Mouse (Mus musculus): ENCODE results near the gene Cldn5. TPM values are rescaled to one million over a fixed set of nuclear protein-coding genes. Genes with fewer than 3 reads are reported as not detected.
A peak's percentile ranks its signal among the peaks of the same experiment; 100 is the strongest.

The Cldn5 gene
- polyA plus RNA-seq, 1 experiment from 2014 or later, result 21.4 TPM

DNA sequence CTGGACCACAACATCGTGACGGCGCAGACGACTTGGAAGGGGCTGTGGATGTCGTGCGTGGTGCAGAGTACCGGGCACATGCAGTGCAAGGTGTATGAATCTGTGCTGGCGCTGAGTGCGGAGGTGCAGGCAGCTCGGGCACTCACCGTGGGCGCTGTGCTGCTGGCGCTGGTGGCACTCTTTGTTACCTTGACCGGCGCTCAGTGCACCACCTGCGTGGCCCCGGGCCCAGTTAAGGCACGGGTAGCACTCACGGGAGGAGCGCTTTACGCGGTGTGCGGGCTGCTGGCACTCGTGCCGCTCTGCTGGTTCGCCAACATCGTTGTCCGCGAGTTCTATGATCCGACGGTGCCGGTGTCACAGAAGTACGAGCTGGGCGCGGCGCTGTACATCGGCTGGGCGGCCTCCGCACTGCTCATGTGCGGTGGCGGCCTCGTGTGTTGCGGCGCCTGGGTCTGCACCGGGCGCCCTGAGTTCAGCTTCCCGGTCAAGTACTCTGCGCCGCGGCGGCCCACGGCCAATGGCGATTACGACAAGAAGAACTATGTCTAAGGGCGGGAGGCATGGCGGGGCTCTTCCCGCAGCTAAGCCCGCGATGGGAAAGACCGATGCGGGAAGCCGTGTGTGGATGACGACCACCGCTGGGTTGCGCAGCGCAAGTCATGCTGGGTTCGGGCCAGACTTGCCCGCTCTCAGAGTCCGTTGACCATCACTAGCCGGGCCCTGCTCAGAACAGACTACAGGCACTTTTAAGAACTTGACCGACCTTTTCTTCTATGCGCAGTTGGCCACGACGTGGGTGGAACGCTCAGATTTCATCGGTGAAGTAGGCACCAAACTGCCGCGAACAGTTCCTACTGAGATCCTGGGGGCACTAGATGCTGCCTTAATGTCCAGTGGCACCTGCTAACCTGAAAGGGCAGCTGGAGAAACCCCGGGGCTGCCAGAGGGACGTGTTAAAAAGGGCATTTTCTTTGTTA, 744 bp downstream of the Cldn5 start:
- Histone ChIP-seq H3K27me3 (ENCODE audit: control insufficient read depth, insufficient read depth, low read length) (peaks cover 36% of the 10 kb centered on the region), H3K4me1 (ENCODE audit: control insufficient read depth, insufficient read depth, low read length) (no peaks in the 10 kb centered on the region), H3K9ac (replicated peaks; ENCODE audit: low read length) (peak overlapping the region; percentile 34), H3K4me3 (ENCODE audit: low read depth, low read length) (peak overlapping the region; percentile 36), H3K9me3 (replicated peaks; ENCODE audit: control insufficient read depth, low read length) (no peaks in the 10 kb centered on the region), H3K4me2 (ENCODE audit: low read depth, low read length) (peak overlapping the region; percentile 61), H3K36me3 (replicated peaks; ENCODE audit: control insufficient read depth, insufficient read depth, low read depth, low read length) (no peaks in the 10 kb centered on the region), H3K27ac (replicated peaks; ENCODE audit: low read depth, low read length) (no peak overlapping the region)
- DNase-seq (ENCODE audit: low spot score) (peak; percentile 27), ATAC-seq (replicated peaks; ENCODE audit: insufficient number of reproducible peaks, low FRiP score, low TSS enrichment, low read depth) (no peak)
- 3% methylated on average over 79 of the region's 80 CpGs for WGBS

DNA sequence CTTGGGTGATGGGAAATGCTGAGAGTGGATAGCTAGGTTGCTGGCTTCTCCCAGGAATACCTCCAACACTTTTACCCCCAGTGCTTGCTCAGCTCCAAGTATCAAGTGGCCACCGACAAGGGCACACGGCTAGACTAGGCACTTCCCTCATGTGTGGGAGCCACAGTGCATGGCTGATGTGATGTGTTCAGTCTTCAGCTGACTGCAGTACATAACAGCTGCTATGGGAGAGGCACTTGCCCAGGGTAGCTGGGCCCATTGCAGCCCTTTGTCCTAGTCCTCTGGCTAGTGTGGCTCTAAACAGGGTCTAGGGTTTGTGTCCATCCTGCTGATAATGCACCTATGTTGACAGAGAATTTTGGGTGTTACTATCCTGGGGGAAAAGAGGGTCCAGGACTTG, 1.8 kb downstream of the Cldn5 start:
- H3K36me3 ChIP-seq (replicated peaks; ENCODE audit: control insufficient read depth, insufficient read depth, low read depth, low read length), result no peaks in the 10 kb centered on the region
- H3K9ac ChIP-seq (replicated peaks; ENCODE audit: low read length), result no peak overlapping the region
- ATAC-seq (replicated peaks; ENCODE audit: insufficient number of reproducible peaks, low FRiP score, low TSS enrichment, low read depth) (no peak), DNase-seq (ENCODE audit: low spot score) (no peak)
- no peak overlapping the region for H3K4me2 ChIP-seq (ENCODE audit: low read depth, low read length)
- no peaks in the 10 kb centered on the region for H3K4me1 ChIP-seq (ENCODE audit: control insufficient read depth, insufficient read depth, low read length)
- no peak overlapping the region for H3K27ac ChIP-seq (replicated peaks; ENCODE audit: low read depth, low read length)
- 62% methylated on average over 2 of the region's 2 CpGs for WGBS
- no peaks in the 10 kb centered on the region for H3K9me3 ChIP-seq (replicated peaks; ENCODE audit: control insufficient read depth, low read length)
- H3K4me3 ChIP-seq (ENCODE audit: low read depth, low read length), result no peak overlapping the region; the same call in 1 of the 2 replicates
- H3K27me3 ChIP-seq (ENCODE audit: control insufficient read depth, insufficient read depth, low read length), result peaks cover 36% of the 10 kb centered on the region

DNA sequence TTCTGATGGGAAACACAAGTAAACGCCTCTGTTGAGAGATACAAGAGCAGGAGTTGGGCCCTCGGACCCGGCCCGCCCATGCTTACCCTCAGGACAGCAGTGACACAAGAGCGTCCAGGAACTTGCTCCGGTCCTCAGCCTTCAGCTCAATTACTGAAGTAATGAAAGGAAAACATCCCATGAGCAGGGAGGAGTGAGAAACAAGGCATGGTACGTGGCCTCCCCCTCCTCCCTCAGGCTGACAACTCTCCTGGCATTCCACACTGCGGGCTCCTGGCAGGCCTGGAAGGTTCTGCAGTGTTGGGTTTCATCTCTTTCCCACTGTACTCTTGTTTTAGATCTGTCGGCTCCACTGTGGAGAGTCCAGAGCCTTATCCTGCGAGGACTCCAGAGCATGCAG, 5.2 kb downstream of the Cldn5 start:
- DNase-seq (ENCODE audit: low spot score), result no peak
- no peak overlapping the region for H3K4me3 ChIP-seq (ENCODE audit: low read depth, low read length)

DNA sequence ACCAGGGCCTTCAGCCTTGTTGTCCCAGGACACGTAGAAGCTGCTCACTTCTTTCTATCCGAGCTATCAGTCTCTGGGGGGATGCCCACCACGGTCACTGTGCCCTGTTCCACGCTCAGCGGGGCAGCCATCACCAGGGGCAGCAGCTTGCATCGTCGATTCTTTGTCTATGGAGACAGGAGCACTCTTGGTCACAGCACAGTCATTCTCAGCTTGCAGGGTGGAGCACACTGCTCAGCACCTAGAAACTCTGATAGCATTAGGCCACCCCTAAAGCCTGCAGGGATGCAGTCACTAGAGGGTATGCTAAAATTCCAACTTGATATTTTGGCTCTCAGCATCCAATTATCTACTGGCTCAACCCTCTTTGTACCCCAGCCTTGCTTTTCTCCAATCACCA, 8.4 kb downstream of the Cldn5 start:
- Histone ChIP-seq H3K27ac (replicated peaks; ENCODE audit: low read depth, low read length) (no peak overlapping the region), H3K4me3 (ENCODE audit: low read depth, low read length) (no peak overlapping the region), H3K36me3 (replicated peaks; ENCODE audit: control insufficient read depth, insufficient read depth, low read depth, low read length) (no peaks in the 10 kb centered on the region; the same call in none of the 2 replicates), H3K27me3 (ENCODE audit: control insufficient read depth, insufficient read depth, low read length) (no peaks in the 10 kb centered on the region), H3K4me1 (ENCODE audit: control insufficient read depth, insufficient read depth, low read length) (no peaks in the 10 kb centered on the region), H3K9me3 (replicated peaks; ENCODE audit: control insufficient read depth, low read length) (no peaks in the 10 kb centered on the region), H3K4me2 (ENCODE audit: low read depth, low read length) (no peak overlapping the region), H3K9ac (replicated peaks; ENCODE audit: low read length) (no peak overlapping the region)
- 91% methylated on average over 7 of the region's 7 CpGs for WGBS
- no peak for DNase-seq (ENCODE audit: low spot score)
- no peak for ATAC-seq (replicated peaks; ENCODE audit: insufficient number of reproducible peaks, low FRiP score, low TSS enrichment, low read depth)

More for the DNA sequence above, 5.2 kb downstream of the Cldn5 start:
- Histone ChIP-seq H3K4me1 (ENCODE audit: control insufficient read depth, insufficient read depth, low read length) (no peaks in the 10 kb centered on the region), H3K27me3 (ENCODE audit: control insufficient read depth, insufficient read depth, low read length) (peaks cover 20% of the 10 kb centered on the region), H3K9ac (replicated peaks; ENCODE audit: low read length) (no peak overlapping the region), H3K36me3 (replicated peaks; ENCODE audit: control insufficient read depth, insufficient read depth, low read depth, low read length) (no peaks in the 10 kb centered on the region; the same call in none of the 2 replicates), H3K27ac (replicated peaks; ENCODE audit: low read depth, low read length) (no peak overlapping the region), H3K4me2 (ENCODE audit: low read depth, low read length) (no peak overlapping the region), H3K9me3 (replicated peaks; ENCODE audit: control insufficient read depth, low read length) (no peaks in the 10 kb centered on the region)
- no peak for ATAC-seq (replicated peaks; ENCODE audit: insufficient number of reproducible peaks, low FRiP score, low TSS enrichment, low read depth)
- 79% methylated on average over 10 of the region's 10 CpGs for WGBS

DNA sequence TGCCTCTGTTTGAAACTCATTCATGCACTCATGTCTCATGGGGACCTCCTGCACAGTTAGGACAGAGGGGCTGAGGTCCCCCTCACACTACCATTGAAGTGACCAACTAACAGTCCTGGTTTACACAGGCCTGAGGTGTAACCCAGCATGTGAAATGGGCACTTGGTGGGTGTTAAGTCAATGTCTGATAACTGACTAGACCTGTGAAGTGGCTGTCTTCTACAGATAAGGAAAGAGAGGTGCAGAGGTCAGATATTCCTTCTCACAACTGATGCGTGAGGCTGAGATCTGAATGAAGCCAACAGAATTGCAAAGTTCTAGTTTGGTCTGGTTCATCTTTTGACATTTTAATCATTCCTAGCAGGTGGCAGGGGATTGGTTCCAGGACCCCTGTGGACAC, 8.8 kb downstream of the Cldn5 start:
- Histone ChIP-seq H3K4me3 (ENCODE audit: low read depth, low read length) (no peak overlapping the region), H3K9ac (replicated peaks; ENCODE audit: low read length) (no peak overlapping the region), H3K36me3 (replicated peaks; ENCODE audit: control insufficient read depth, insufficient read depth, low read depth, low read length) (no peaks in the 10 kb centered on the region; the same call in none of the 2 replicates), H3K27me3 (ENCODE audit: control insufficient read depth, insufficient read depth, low read length) (no peaks in the 10 kb centered on the region), H3K27ac (replicated peaks; ENCODE audit: low read depth, low read length) (no peak overlapping the region), H3K9me3 (replicated peaks; ENCODE audit: control insufficient read depth, low read length) (no peaks in the 10 kb centered on the region), H3K4me1 (ENCODE audit: control insufficient read depth, insufficient read depth, low read length) (no peaks in the 10 kb centered on the region), H3K4me2 (ENCODE audit: low read depth, low read length) (no peak overlapping the region)
- DNase-seq (ENCODE audit: low spot score), result no peak
- WGBS, result 80% methylated on average over 1 of the region's 1 CpGs
- no peak for ATAC-seq (replicated peaks; ENCODE audit: insufficient number of reproducible peaks, low FRiP score, low TSS enrichment, low read depth)

DNA sequence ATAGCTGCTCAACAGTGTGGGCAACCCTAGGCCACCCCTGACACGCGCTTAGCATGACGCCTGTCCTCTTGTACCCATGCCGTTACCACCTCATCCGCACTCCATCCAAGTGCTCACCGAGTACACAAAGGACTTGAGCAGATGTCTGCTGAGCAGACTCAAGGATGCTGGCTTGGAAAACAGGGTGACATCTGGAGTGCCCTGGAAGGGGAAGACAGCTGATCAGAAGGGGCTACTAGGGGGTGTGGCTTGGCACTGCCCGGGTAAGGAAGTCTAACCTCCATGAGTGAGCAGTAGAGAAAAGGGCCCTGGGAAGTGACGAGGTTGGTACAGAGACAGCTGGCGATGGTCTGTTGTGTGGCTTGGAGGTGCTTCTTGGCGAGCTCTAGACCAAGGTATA, 10.0 kb downstream of the Cldn5 start:
- H3K27me3 ChIP-seq (ENCODE audit: control insufficient read depth, insufficient read depth, low read length), result no peaks in the 10 kb centered on the region
- H3K9me3 ChIP-seq (replicated peaks; ENCODE audit: control insufficient read depth, low read length), result no peaks in the 10 kb centered on the region
- ATAC-seq (replicated peaks; ENCODE audit: insufficient number of reproducible peaks, low FRiP score, low TSS enrichment, low read depth) (no peak; the same call in 1 of the 2 replicates), DNase-seq (ENCODE audit: low spot score) (no peak)
- H3K4me1 ChIP-seq (ENCODE audit: control insufficient read depth, insufficient read depth, low read length), result no peaks in the 10 kb centered on the region
- no peak overlapping the region for H3K4me3 ChIP-seq (ENCODE audit: low read depth, low read length)
- 94% methylated on average over 10 of the region's 10 CpGs for WGBS
- H3K27ac ChIP-seq (replicated peaks; ENCODE audit: low read depth, low read length), result no peak overlapping the region
- H3K4me2 ChIP-seq (ENCODE audit: low read depth, low read length), result no peak overlapping the region
- peaks cover 4% of the 10 kb centered on the region for H3K36me3 ChIP-seq (replicated peaks; ENCODE audit: control insufficient read depth, insufficient read depth, low read depth, low read length)
- no peak overlapping the region for H3K9ac ChIP-seq (replicated peaks; ENCODE audit: low read length)

DNA sequence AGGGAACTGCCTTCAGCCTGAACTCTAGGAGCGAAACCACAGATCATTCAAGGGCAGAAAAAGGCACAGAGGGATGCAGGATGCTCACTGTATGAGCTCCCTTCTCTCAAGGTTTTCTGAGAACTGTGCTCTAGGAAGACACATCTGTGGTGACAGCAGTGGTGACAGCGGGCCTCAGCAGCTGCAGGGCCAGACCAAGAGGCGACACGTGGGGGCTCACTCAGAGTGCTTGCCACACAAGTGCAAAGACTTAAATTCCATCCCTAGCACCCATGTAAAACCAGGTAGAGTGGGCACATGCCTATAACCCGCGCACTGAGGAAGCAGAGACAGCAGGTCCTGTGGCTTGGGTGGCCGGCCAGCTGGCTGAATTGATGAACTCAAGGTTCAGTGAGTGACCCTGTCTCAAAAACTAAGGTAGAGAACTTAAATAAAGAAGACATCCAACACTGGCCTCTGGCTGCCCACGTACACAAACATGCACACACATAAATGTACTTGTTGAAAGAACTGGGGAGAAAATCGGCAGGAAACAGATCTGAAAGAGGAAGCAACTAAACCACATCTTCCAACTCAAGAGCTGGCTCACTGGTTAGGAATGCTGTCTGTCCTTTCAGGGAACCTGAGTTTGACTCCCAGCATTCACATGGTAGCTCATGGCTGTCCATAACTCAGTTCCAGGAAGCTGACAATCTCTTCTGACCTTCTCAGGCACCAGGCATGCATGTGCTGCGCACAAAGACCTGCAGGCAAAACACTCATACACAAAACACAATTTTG, 12.2 kb downstream of the Cldn5 start:
- no peak for ATAC-seq (replicated peaks; ENCODE audit: insufficient number of reproducible peaks, low FRiP score, low TSS enrichment, low read depth)

More for the DNA sequence above, 12.2 kb downstream of the Cldn5 start:
- no peak overlapping the region for H3K4me3 ChIP-seq (ENCODE audit: low read depth, low read length)
- no peaks in the 10 kb centered on the region for H3K4me1 ChIP-seq (ENCODE audit: control insufficient read depth, insufficient read depth, low read length)
- no peak overlapping the region for H3K9ac ChIP-seq (replicated peaks; ENCODE audit: low read length)
- H3K4me2 ChIP-seq (ENCODE audit: low read depth, low read length), result no peak overlapping the region
- no peaks in the 10 kb centered on the region for H3K27me3 ChIP-seq (ENCODE audit: control insufficient read depth, insufficient read depth, low read length)
- no peak overlapping the region for H3K27ac ChIP-seq (replicated peaks; ENCODE audit: low read depth, low read length)
- 89% methylated on average over 10 of the region's 10 CpGs for WGBS
- no peak for DNase-seq (ENCODE audit: low spot score)
- no peaks in the 10 kb centered on the region for H3K9me3 ChIP-seq (replicated peaks; ENCODE audit: control insufficient read depth, low read length)
- peaks cover 10% of the 10 kb centered on the region for H3K36me3 ChIP-seq (replicated peaks; ENCODE audit: control insufficient read depth, insufficient read depth, low read depth, low read length)
